Mouse (Mus musculus): ENCODE data around the gene Tmem117.

DNA sequence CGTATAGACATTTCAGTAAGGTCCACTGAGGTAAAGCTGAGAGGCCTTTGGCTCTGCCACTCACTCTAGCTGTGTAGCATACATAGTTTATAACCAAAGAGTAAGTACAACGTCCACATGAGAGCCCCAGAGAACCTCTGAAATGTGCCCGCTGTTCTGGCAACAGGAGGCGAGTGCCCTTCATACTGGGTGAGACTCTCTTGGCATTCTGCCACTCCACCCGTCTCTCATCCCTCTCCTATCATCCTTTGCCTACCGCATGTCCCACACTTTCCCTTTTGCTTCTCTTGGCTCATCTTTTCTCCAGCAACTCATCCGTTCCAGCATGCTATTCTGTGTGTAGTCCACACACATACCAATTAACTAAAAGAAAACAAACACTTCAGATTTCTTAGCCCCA is 456.9 kb downstream of the Tmem117 start:
- TF ChIP-seq CTCF (IDR thresholded peaks at IDR 0.05; ENCODE audit: low read depth) (no peak), EP300 (optimal IDR thresholded peaks at IDR 0.05) (no peak)

Data from stomach, postnatal 0 days (tissue).